Mouse (Mus musculus): ENCODE data around the gene Stard13. TPM values are rescaled to one million over a fixed set of nuclear protein-coding genes. Genes with fewer than 3 reads are reported as not detected.

Gene Stard13
- polyA plus RNA-seq, 1 experiment from 2014 or later = 19.1 TPM

DNA sequence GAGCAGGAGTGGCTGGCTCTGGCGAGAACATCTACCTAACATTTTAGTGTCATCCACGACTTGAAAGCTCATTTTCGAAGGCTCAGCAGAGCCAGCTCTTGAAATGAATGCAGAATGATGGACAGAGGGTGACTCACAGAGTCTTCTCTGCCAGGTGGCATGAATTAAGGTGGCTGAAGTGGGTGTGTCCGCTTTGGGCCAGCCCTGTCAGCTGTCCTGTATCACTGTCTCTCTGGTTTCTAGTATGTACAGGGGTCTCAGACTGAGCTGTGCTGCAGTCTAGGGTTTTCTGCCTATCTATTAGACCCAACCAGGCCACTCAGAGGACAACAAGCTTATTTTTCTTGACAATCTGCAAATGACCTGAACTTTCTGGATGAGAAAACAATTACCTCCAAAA lies 68.8 kb downstream of the Stard13 start:
- ATAC-seq (ENCODE audit: insufficient read depth, low FRiP score) = 0 out of 2 replicates have a peak, but pooled peaks have one; percentile 21
- 58% methylated on average over 4 of the region's 4 CpGs for WGBS
- 0 out of 2 replicates have a peak overlapping the region, but pooled peaks have one; percentile 7 for H3K27ac ChIP-seq (ENCODE audit: low read length)
- no peak overlapping the region for H3K4me3 ChIP-seq (replicated peaks; ENCODE audit: low read length)
- H3K9me3 ChIP-seq (replicated peaks; ENCODE audit: control insufficient read depth, low read length) = no peaks in the 10 kb centered on the region
- no peak overlapping the region for H3K4me2 ChIP-seq (ENCODE audit: low read depth, low read length)
- no peaks in the 10 kb centered on the region for H3K27me3 ChIP-seq (ENCODE audit: control insufficient read depth, insufficient read depth, low read length)
- H3K4me1 ChIP-seq (ENCODE audit: control insufficient read depth, insufficient read depth, low read length) = peaks cover 25% of the 10 kb centered on the region
- no peak overlapping the region for H3K9ac ChIP-seq (ENCODE audit: low read length)
- no peaks in the 10 kb centered on the region for H3K36me3 ChIP-seq (ENCODE audit: control insufficient read depth, insufficient read depth, low read length)

- WGBS = 84% methylated on average over 3 of the region's 3 CpGs
These were observed 71.0 kb downstream of the Stard13 start for GRCm38 (mm10) chr5:151162642-151163041.

GRCm38 (mm10) chr5:151155247-151155646 lies 78.4 kb downstream of the Stard13 start:
- Histone ChIP-seq H3K9ac (ENCODE audit: low read length) (no peak overlapping the region), H3K36me3 (ENCODE audit: control insufficient read depth, insufficient read depth, low read length) (no peaks in the 10 kb centered on the region), H3K4me2 (ENCODE audit: low read depth, low read length) (no peak overlapping the region), H3K9me3 (replicated peaks; ENCODE audit: control insufficient read depth, low read length) (no peaks in the 10 kb centered on the region), H3K27me3 (ENCODE audit: control insufficient read depth, insufficient read depth, low read length) (no peaks in the 10 kb centered on the region), H3K27ac (ENCODE audit: low read length) (no peak overlapping the region), H3K4me1 (ENCODE audit: control insufficient read depth, insufficient read depth, low read length) (peaks cover 16% of the 10 kb centered on the region), H3K4me3 (replicated peaks; ENCODE audit: low read length) (no peak overlapping the region)
- ATAC-seq (ENCODE audit: insufficient read depth, low FRiP score) = no peak
- WGBS = 47% methylated on average over 1 of the region's 1 CpGs

More at GRCm38 (mm10) chr5:151162642-151163041, 71.0 kb downstream of the Stard13 start:
- Histone ChIP-seq H3K27me3 (ENCODE audit: control insufficient read depth, insufficient read depth, low read length) (no peaks in the 10 kb centered on the region), H3K36me3 (ENCODE audit: control insufficient read depth, insufficient read depth, low read length) (no peaks in the 10 kb centered on the region), H3K27ac (ENCODE audit: low read length) (no peak overlapping the region), H3K4me1 (ENCODE audit: control insufficient read depth, insufficient read depth, low read length) (peaks cover 16% of the 10 kb centered on the region), H3K4me3 (replicated peaks; ENCODE audit: low read length) (no peak overlapping the region), H3K4me2 (ENCODE audit: low read depth, low read length) (no peak overlapping the region), H3K9me3 (replicated peaks; ENCODE audit: control insufficient read depth, low read length) (no peaks in the 10 kb centered on the region), H3K9ac (ENCODE audit: low read length) (no peak overlapping the region)
- ATAC-seq (ENCODE audit: insufficient read depth, low FRiP score) = no peak

DNA sequence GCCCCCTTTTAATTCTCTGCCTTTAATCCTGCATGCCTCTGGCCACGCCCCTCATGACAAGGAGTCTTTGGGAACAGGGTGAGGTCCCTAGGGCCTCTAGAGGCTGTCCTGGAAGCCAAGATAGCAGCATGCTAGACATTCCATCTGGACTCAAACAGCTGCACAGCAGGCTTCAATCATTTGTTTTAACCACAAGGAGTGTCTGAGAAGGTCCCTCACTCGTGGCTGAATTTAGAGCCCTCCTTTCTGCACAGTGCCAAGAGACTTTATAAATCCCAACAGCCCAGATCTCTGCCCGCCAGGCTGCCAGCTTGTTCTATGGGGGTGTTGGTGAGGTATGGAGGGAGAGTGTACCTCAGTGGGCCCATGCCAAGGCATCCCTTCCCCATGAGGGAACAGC lies 78.9 kb downstream of the Stard13 start:
- H3K4me3 ChIP-seq (replicated peaks; ENCODE audit: low read length) = no peak overlapping the region
- H3K36me3 ChIP-seq (ENCODE audit: control insufficient read depth, insufficient read depth, low read length) = no peaks in the 10 kb centered on the region
- peaks cover 16% of the 10 kb centered on the region for H3K4me1 ChIP-seq (ENCODE audit: control insufficient read depth, insufficient read depth, low read length)
- H3K27ac ChIP-seq (ENCODE audit: low read length) = no peak overlapping the region; the same call in 1 of the 2 replicates
- peak; percentile 73 for ATAC-seq (ENCODE audit: insufficient read depth, low FRiP score)
- H3K9me3 ChIP-seq (replicated peaks; ENCODE audit: control insufficient read depth, low read length) = no peaks in the 10 kb centered on the region
- H3K9ac ChIP-seq (ENCODE audit: low read length) = no peak overlapping the region
- H3K4me2 ChIP-seq (ENCODE audit: low read depth, low read length) = no peak overlapping the region
- no peaks in the 10 kb centered on the region for H3K27me3 ChIP-seq (ENCODE audit: control insufficient read depth, insufficient read depth, low read length)
- 31% methylated on average over 3 of the region's 3 CpGs for WGBS

GRCm38 (mm10) chr5:151154030-151154429 lies 79.6 kb downstream of the Stard13 start:
- ATAC-seq (ENCODE audit: insufficient read depth, low FRiP score) = no peak
- H3K9ac ChIP-seq (ENCODE audit: low read length) = no peak overlapping the region
- peaks cover 16% of the 10 kb centered on the region for H3K4me1 ChIP-seq (ENCODE audit: control insufficient read depth, insufficient read depth, low read length)
- H3K9me3 ChIP-seq (replicated peaks; ENCODE audit: control insufficient read depth, low read length) = no peaks in the 10 kb centered on the region
- H3K27me3 ChIP-seq (ENCODE audit: control insufficient read depth, insufficient read depth, low read length) = no peaks in the 10 kb centered on the region
- H3K4me3 ChIP-seq (replicated peaks; ENCODE audit: low read length) = no peak overlapping the region
- no peak overlapping the region for H3K27ac ChIP-seq (ENCODE audit: low read length)
- no peaks in the 10 kb centered on the region for H3K36me3 ChIP-seq (ENCODE audit: control insufficient read depth, insufficient read depth, low read length)
- no peak overlapping the region for H3K4me2 ChIP-seq (ENCODE audit: low read depth, low read length)
- 65% methylated on average over 4 of the region's 4 CpGs for WGBS

DNA sequence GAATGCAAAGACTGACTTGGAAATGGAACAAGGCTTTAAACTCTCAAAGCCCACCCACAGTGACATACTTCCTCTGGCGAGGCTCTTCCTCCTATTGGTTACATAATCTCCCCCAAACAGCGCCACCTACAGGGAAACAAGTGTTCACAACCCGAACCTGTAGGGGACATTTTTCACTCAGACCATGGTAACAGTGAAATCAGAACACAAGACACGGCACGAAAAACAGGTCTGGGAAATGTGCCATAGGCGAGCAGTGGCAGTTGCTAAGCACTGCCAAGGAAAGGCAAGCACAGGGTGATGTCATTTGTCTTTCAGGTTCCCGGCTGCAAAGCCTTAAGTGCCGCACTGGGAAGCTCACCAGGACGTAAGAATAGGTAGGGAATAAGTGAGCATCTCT lies 82.1 kb downstream of the Stard13 start:
- Histone ChIP-seq H3K4me1 (ENCODE audit: control insufficient read depth, insufficient read depth, low read length) (peaks cover 16% of the 10 kb centered on the region), H3K36me3 (ENCODE audit: control insufficient read depth, insufficient read depth, low read length) (no peaks in the 10 kb centered on the region), H3K27ac (ENCODE audit: low read length) (no peak overlapping the region), H3K27me3 (ENCODE audit: control insufficient read depth, insufficient read depth, low read length) (no peaks in the 10 kb centered on the region), H3K4me3 (replicated peaks; ENCODE audit: low read length) (no peak overlapping the region), H3K9me3 (replicated peaks; ENCODE audit: control insufficient read depth, low read length) (no peaks in the 10 kb centered on the region), H3K4me2 (ENCODE audit: low read depth, low read length) (no peak overlapping the region), H3K9ac (ENCODE audit: low read length) (no peak overlapping the region)
- ATAC-seq (ENCODE audit: insufficient read depth, low FRiP score) = no peak
- 81% methylated on average over 9 of the region's 9 CpGs for WGBS

DNA sequence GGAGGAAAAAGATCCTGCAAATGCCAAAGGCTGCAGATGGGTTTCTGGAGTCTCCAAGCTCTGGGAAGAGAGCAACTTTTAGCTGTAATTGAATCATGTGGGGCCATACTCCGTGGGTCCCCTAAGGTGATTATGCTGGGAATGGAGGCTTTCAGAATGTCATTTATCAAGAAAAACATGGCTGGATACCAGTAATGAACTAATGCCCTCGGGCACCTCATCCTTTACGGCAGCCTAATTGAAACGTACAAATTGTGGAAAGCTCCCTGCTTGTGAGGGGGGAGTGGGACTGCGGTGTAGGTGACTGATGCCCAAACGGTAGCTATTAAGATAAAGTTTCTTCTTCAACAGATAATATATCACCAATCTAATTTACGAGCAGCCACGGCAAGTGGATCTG lies 84.1 kb downstream of the Stard13 start:
- Histone ChIP-seq H3K27ac (ENCODE audit: low read length) (no peak overlapping the region), H3K4me2 (ENCODE audit: low read depth, low read length) (no peak overlapping the region), H3K27me3 (ENCODE audit: control insufficient read depth, insufficient read depth, low read length) (no peaks in the 10 kb centered on the region), H3K9ac (ENCODE audit: low read length) (no peak overlapping the region), H3K4me3 (replicated peaks; ENCODE audit: low read length) (no peak overlapping the region), H3K36me3 (ENCODE audit: control insufficient read depth, insufficient read depth, low read length) (no peaks in the 10 kb centered on the region), H3K9me3 (replicated peaks; ENCODE audit: control insufficient read depth, low read length) (no peaks in the 10 kb centered on the region), H3K4me1 (ENCODE audit: control insufficient read depth, insufficient read depth, low read length) (peaks cover 4% of the 10 kb centered on the region; the same call in 1 of the 2 replicates)
- 37% methylated on average over 8 of the region's 8 CpGs for WGBS
- ATAC-seq (ENCODE audit: insufficient read depth, low FRiP score) = no peak

DNA sequence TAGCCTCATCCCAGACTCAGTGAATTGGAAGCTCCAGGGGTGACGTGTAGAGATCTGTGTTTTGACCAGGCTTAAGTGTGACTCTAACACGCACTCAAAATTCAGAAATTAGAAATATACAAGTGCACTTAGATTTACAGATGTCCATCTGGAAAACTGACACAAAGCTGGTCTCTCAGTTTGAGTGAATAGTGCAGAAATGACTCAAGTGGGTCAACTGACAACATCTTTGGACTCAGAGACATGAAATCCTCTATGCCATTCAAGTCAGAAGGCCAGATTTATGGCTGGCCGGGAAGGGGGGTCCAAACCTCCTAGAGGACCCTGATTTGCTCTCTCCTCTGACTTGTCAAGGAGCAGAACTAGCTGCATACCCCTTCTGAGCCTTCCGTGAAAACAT lies 85.6 kb downstream of the Stard13 start:
- Histone ChIP-seq H3K27me3 (ENCODE audit: control insufficient read depth, insufficient read depth, low read length) (no peaks in the 10 kb centered on the region), H3K9me3 (replicated peaks; ENCODE audit: control insufficient read depth, low read length) (no peaks in the 10 kb centered on the region), H3K4me3 (replicated peaks; ENCODE audit: low read length) (no peak overlapping the region), H3K4me1 (ENCODE audit: control insufficient read depth, insufficient read depth, low read length) (peaks cover 6% of the 10 kb centered on the region), H3K4me2 (ENCODE audit: low read depth, low read length) (no peak overlapping the region), H3K9ac (ENCODE audit: low read length) (no peak overlapping the region), H3K27ac (ENCODE audit: low read length) (no peak overlapping the region), H3K36me3 (ENCODE audit: control insufficient read depth, insufficient read depth, low read length) (no peaks in the 10 kb centered on the region)
- ATAC-seq (ENCODE audit: insufficient read depth, low FRiP score) = no peak
- 80% methylated on average over 4 of the region's 4 CpGs for WGBS

GRCm38 (mm10) chr5:151145807-151146206 lies 87.8 kb downstream of the Stard13 start:
- H3K27ac ChIP-seq (ENCODE audit: low read length) = no peak overlapping the region
- no peak overlapping the region for H3K4me3 ChIP-seq (replicated peaks; ENCODE audit: low read length)
- H3K27me3 ChIP-seq (ENCODE audit: control insufficient read depth, insufficient read depth, low read length) = no peaks in the 10 kb centered on the region
- H3K9ac ChIP-seq (ENCODE audit: low read length) = no peak overlapping the region
- no peaks in the 10 kb centered on the region for H3K9me3 ChIP-seq (replicated peaks; ENCODE audit: control insufficient read depth, low read length)
- H3K36me3 ChIP-seq (ENCODE audit: control insufficient read depth, insufficient read depth, low read length) = no peaks in the 10 kb centered on the region
- no peak for ATAC-seq (ENCODE audit: insufficient read depth, low FRiP score)
- peaks cover 17% of the 10 kb centered on the region for H3K4me1 ChIP-seq (ENCODE audit: control insufficient read depth, insufficient read depth, low read length)
- H3K4me2 ChIP-seq (ENCODE audit: low read depth, low read length) = no peak overlapping the region
- 60% methylated on average over 5 of the region's 5 CpGs for WGBS

GRCm38 (mm10) chr5:151143955-151144354 lies 89.7 kb downstream of the Stard13 start:
- H3K4me2 ChIP-seq (ENCODE audit: low read depth, low read length) = no peak overlapping the region
- H3K4me3 ChIP-seq (replicated peaks; ENCODE audit: low read length) = no peak overlapping the region
- H3K9ac ChIP-seq (ENCODE audit: low read length) = no peak overlapping the region
- WGBS = 50% methylated on average over 5 of the region's 5 CpGs
- H3K27ac ChIP-seq (ENCODE audit: low read length) = no peak overlapping the region; the same call in 1 of the 2 replicates
- ATAC-seq (ENCODE audit: insufficient read depth, low FRiP score) = no peak
- H3K36me3 ChIP-seq (ENCODE audit: control insufficient read depth, insufficient read depth, low read length) = no peaks in the 10 kb centered on the region
- H3K9me3 ChIP-seq (replicated peaks; ENCODE audit: control insufficient read depth, low read length) = no peaks in the 10 kb centered on the region
- no peaks in the 10 kb centered on the region for H3K27me3 ChIP-seq (ENCODE audit: control insufficient read depth, insufficient read depth, low read length)
- H3K4me1 ChIP-seq (ENCODE audit: control insufficient read depth, insufficient read depth, low read length) = peaks cover 17% of the 10 kb centered on the region
